Mouse (Mus musculus): ENCODE data around the gene Ptbp1. TPM values are rescaled to one million over a fixed set of nuclear protein-coding genes. Genes with fewer than 3 reads are reported as not detected.

The Ptbp1 gene
- polyA plus RNA-seq, 1 experiment from 2014 or later: 351 TPM

GRCm38 (mm10) chr10:79900951-79901410 lies 46.8 kb downstream of the Ptbp1 start:
- whole genome bisulfite sequencing: 43% methylated on average over 2 of the region's 2 CpGs
- H3K4me3 ChIP-seq (ENCODE audit: low read depth, low read length): no peak overlapping the region
- no peak for DNase-seq (ENCODE audit: low spot score)
- 0 out of 2 replicates have a peak, but pooled peaks cover 2% of the 10 kb centered on the region for H3K4me1 ChIP-seq (ENCODE audit: control insufficient read depth, insufficient read depth, low read length)
- H3K27ac ChIP-seq (replicated peaks; ENCODE audit: low read depth, low read length): no peak overlapping the region
- H3K27me3 ChIP-seq (ENCODE audit: control insufficient read depth, insufficient read depth, low read length): no peaks in the 10 kb centered on the region
- no peaks in the 10 kb centered on the region; the same call in 1 of the 2 replicates for H3K9me3 ChIP-seq (ENCODE audit: control insufficient read depth, low read length)
- peaks cover 20% of the 10 kb centered on the region; the same call in 1 of the 2 replicates for H3K36me3 ChIP-seq (ENCODE audit: control insufficient read depth, insufficient read depth, low read length)
- no peak overlapping the region for H3K4me2 ChIP-seq (ENCODE audit: low read depth, severe bottlenecking)
- H3K9ac ChIP-seq (ENCODE audit: low read length): no peak overlapping the region
- no peak for ATAC-seq (ENCODE audit: insufficient number of reproducible peaks, low FRiP score, low TSS enrichment, low read depth)

- H3K36me3 ChIP-seq (ENCODE audit: control insufficient read depth, insufficient read depth, low read length): peaks cover 15% of the 10 kb centered on the region; the same call in 1 of the 2 replicates
- no peak overlapping the region for H3K27ac ChIP-seq (replicated peaks; ENCODE audit: low read depth, low read length)
- ATAC-seq (ENCODE audit: insufficient number of reproducible peaks, low FRiP score, low TSS enrichment, low read depth) (no peak), DNase-seq (ENCODE audit: low spot score) (no peak)
- no peaks in the 10 kb centered on the region for H3K27me3 ChIP-seq (ENCODE audit: control insufficient read depth, insufficient read depth, low read length)
- H3K9me3 ChIP-seq (ENCODE audit: control insufficient read depth, low read length): no peaks in the 10 kb centered on the region; the same call in 1 of the 2 replicates
- H3K4me3 ChIP-seq (ENCODE audit: low read depth, low read length): no peak overlapping the region
- WGBS: 95% methylated on average over 9 of the region's 9 CpGs
- no peaks in the 10 kb centered on the region for H3K4me1 ChIP-seq (ENCODE audit: control insufficient read depth, insufficient read depth, low read length)
- no peak overlapping the region for H3K9ac ChIP-seq (ENCODE audit: low read length)
- no peak overlapping the region for H3K4me2 ChIP-seq (ENCODE audit: low read depth, severe bottlenecking)
Observed at GRCm38 (mm10) chr10:79906712-79907111, 52.5 kb downstream of the Ptbp1 start.

GRCm38 (mm10) chr10:79907415-79907814 lies 53.2 kb downstream of the Ptbp1 start:
- Histone ChIP-seq H3K4me1 (ENCODE audit: control insufficient read depth, insufficient read depth, low read length) (no peaks in the 10 kb centered on the region), H3K27ac (replicated peaks; ENCODE audit: low read depth, low read length) (no peak overlapping the region), H3K9ac (ENCODE audit: low read length) (no peak overlapping the region), H3K9me3 (ENCODE audit: control insufficient read depth, low read length) (no peaks in the 10 kb centered on the region; the same call in 1 of the 2 replicates), H3K4me2 (ENCODE audit: low read depth, severe bottlenecking) (no peak overlapping the region), H3K36me3 (ENCODE audit: control insufficient read depth, insufficient read depth, low read length) (peaks cover 15% of the 10 kb centered on the region; the same call in 1 of the 2 replicates), H3K4me3 (ENCODE audit: low read depth, low read length) (0 out of 2 replicates have a peak overlapping the region, but pooled peaks have one; percentile 14), H3K27me3 (ENCODE audit: control insufficient read depth, insufficient read depth, low read length) (no peaks in the 10 kb centered on the region)
- no peak for DNase-seq (ENCODE audit: low spot score)
- WGBS: 95% methylated on average over 10 of the region's 10 CpGs
- no peak for ATAC-seq (ENCODE audit: insufficient number of reproducible peaks, low FRiP score, low TSS enrichment, low read depth)

- H3K4me2 ChIP-seq (ENCODE audit: low read depth, severe bottlenecking): peak within 1 kb of the TSS; percentile 40
- H3K4me1 ChIP-seq (ENCODE audit: control insufficient read depth, insufficient read depth, low read length): no peaks in the 10 kb centered on the region
- peak within 1 kb of the TSS; percentile 96 for H3K27ac ChIP-seq (replicated peaks; ENCODE audit: low read depth, low read length)
- H3K36me3 ChIP-seq (ENCODE audit: control insufficient read depth, insufficient read depth, low read length): peaks cover 12% of the 10 kb centered on the region; the same call in 1 of the 2 replicates
- ATAC-seq (ENCODE audit: insufficient number of reproducible peaks, low FRiP score, low TSS enrichment, low read depth) (peak; percentile 94), DNase-seq (ENCODE audit: low spot score) (peak; percentile 97)
- H3K4me3 ChIP-seq (ENCODE audit: low read depth, low read length): peak within 1 kb of the TSS; percentile 71
- peak within 1 kb of the TSS; percentile 96 for H3K9ac ChIP-seq (ENCODE audit: low read length)
- no peaks in the 10 kb centered on the region for H3K27me3 ChIP-seq (ENCODE audit: control insufficient read depth, insufficient read depth, low read length)
- no peaks in the 10 kb centered on the region; the same call in 1 of the 2 replicates for H3K9me3 ChIP-seq (ENCODE audit: control insufficient read depth, low read length)
- 1% methylated on average over 52 of the region's 52 CpGs for WGBS
Observed at GRCm38 (mm10) chr10:79908167-79909091, 54.2 kb downstream of the Ptbp1 start, which contains the start of gene Med16. TSS of gene Med16 (minus strand) at chr10:79908923.

- peaks cover 12% of the 10 kb centered on the region; the same call in 1 of the 2 replicates for H3K36me3 ChIP-seq (ENCODE audit: control insufficient read depth, insufficient read depth, low read length)
- no peak for ATAC-seq (ENCODE audit: insufficient number of reproducible peaks, low FRiP score, low TSS enrichment, low read depth)
- no peak overlapping the region for H3K27ac ChIP-seq (replicated peaks; ENCODE audit: low read depth, low read length)
- H3K4me2 ChIP-seq (ENCODE audit: low read depth, severe bottlenecking): no peak overlapping the region
- no peaks in the 10 kb centered on the region for H3K27me3 ChIP-seq (ENCODE audit: control insufficient read depth, insufficient read depth, low read length)
- peak; percentile 59 for DNase-seq (ENCODE audit: low spot score)
- no peaks in the 10 kb centered on the region; the same call in 1 of the 2 replicates for H3K9me3 ChIP-seq (ENCODE audit: control insufficient read depth, low read length)
- H3K4me1 ChIP-seq (ENCODE audit: control insufficient read depth, insufficient read depth, low read length): no peaks in the 10 kb centered on the region
- WGBS: 23% methylated on average over 14 of the region's 14 CpGs
- no peak overlapping the region for H3K9ac ChIP-seq (ENCODE audit: low read length)
- no peak overlapping the region for H3K4me3 ChIP-seq (ENCODE audit: low read depth, low read length)
Observed at GRCm38 (mm10) chr10:79909092-79909922, 55.1 kb downstream of the Ptbp1 start.

- Histone ChIP-seq H3K4me2 (ENCODE audit: low read depth, severe bottlenecking) (no peak within 1 kb of the TSS), H3K9me3 (ENCODE audit: control insufficient read depth, low read length) (no peaks in the 10 kb centered on the region), H3K9ac (ENCODE audit: low read length) (no peak within 1 kb of the TSS), H3K36me3 (ENCODE audit: control insufficient read depth, insufficient read depth, low read length) (peaks cover 4% of the 10 kb centered on the region; the same call in 1 of the 2 replicates), H3K27ac (replicated peaks; ENCODE audit: low read depth, low read length) (no peak within 1 kb of the TSS), H3K27me3 (ENCODE audit: control insufficient read depth, insufficient read depth, low read length) (no peaks in the 10 kb centered on the region), H3K4me3 (ENCODE audit: low read depth, low read length) (no peak within 1 kb of the TSS), H3K4me1 (ENCODE audit: control insufficient read depth, insufficient read depth, low read length) (no peaks in the 10 kb centered on the region)
- WGBS: 85% methylated on average over 4 of the region's 4 CpGs
- DNase-seq (ENCODE audit: low spot score) (no peak), ATAC-seq (ENCODE audit: insufficient number of reproducible peaks, low FRiP score, low TSS enrichment, low read depth) (no peak)
Observed at GRCm38 (mm10) chr10:79910556-79910955, 56.3 kb downstream of the Ptbp1 start, which contains the start of gene Gm26602. TSS of gene Gm26602 (plus strand) at chr10:79910856.

GRCm38 (mm10) chr10:79912412-79912811 lies 58.2 kb downstream of the Ptbp1 start:
- Histone ChIP-seq H3K9ac (ENCODE audit: low read length) (no peak overlapping the region), H3K9me3 (ENCODE audit: control insufficient read depth, low read length) (no peaks in the 10 kb centered on the region), H3K36me3 (ENCODE audit: control insufficient read depth, insufficient read depth, low read length) (peaks cover 3% of the 10 kb centered on the region; the same call in 1 of the 2 replicates), H3K4me2 (ENCODE audit: low read depth, severe bottlenecking) (no peak overlapping the region), H3K4me1 (ENCODE audit: control insufficient read depth, insufficient read depth, low read length) (peaks cover 8% of the 10 kb centered on the region), H3K27me3 (ENCODE audit: control insufficient read depth, insufficient read depth, low read length) (peaks cover 3% of the 10 kb centered on the region), H3K4me3 (ENCODE audit: low read depth, low read length) (no peak overlapping the region), H3K27ac (replicated peaks; ENCODE audit: low read depth, low read length) (no peak overlapping the region)
- no peak for DNase-seq (ENCODE audit: low spot score)
- WGBS: 61% methylated on average over 20 of the region's 20 CpGs
- no peak for ATAC-seq (ENCODE audit: insufficient number of reproducible peaks, low FRiP score, low TSS enrichment, low read depth)
